Mouse (Mus musculus) ES-E14 (cell line): ENCODE data around the gene Plxnb1.

Experiments used
- HCFC1 ChIP-seq: IDR thresholded peaks from 2 replicates; pipeline ENCODE4 v1.6.1; 2012; ENCODE audit warnings: low read length, inconsistent platforms, borderline replicate concordance; ENCODE audit not compliant: insufficient read depth
- ZNF384 ChIP-seq: IDR thresholded peaks from 2 replicates; pipeline ENCODE4 v1.6.1; 2012; ENCODE audit warnings: low read depth, low read length, inconsistent platforms

DNA sequence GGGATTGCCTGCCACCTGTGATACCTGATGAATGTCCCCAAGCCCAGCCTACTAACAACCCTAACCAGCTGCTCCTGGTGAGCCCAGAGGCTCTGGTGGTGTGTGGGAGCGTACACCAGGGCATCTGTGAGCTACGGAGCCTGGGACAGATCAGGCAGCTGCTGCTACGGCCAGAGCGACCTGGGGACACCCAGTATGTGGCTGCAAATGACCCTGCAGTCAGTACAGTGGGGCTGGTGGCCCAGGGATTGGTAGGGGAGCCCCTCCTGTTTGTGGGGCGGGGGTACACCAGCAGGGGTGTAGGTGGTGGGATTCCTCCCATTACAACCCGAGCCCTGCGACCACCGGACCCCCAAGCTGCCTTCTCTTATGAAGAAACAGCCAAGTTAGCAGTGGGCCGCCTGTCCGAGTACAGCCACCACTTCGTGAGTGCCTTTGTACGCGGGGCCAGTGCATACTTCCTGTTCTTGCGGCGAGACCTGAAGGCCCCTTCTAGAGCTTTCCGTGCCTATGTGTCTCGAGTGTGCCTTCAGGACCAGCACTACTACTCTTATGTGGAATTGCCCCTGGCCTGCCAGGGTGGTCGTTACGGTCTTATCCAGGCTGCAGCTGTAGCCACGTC is 5.2 kb downstream of the Plxnb1 start:
- no peak for TF ChIP-seq HCFC1
- no peak for TF ChIP-seq ZNF384
